Mouse (Mus musculus) activated CD4-positive, CD25-positive, alpha-beta regulatory T cell, adult 4 months (primary cell): ENCODE data around the gene Tff3. TPM values are rescaled to one million over a fixed set of nuclear protein-coding genes. Genes with fewer than 3 reads are reported as not detected.

ENCODE experiments used
- ATAC-seq: one replicate; pipeline ENCODE4 v1.8.0; 2017
- polyA plus RNA-seq, 2 experiments: library from polyadenylated mRNA; unstranded; fragments of 100-300 nt; shearing (Covaris generic); gene quantifications; one replicate each; pipeline ENCODE4 v1.2.1; 2017

Tff3 gene
- polyA plus RNA-seq, 2 experiments from 2014 or later: not detected

DNA sequence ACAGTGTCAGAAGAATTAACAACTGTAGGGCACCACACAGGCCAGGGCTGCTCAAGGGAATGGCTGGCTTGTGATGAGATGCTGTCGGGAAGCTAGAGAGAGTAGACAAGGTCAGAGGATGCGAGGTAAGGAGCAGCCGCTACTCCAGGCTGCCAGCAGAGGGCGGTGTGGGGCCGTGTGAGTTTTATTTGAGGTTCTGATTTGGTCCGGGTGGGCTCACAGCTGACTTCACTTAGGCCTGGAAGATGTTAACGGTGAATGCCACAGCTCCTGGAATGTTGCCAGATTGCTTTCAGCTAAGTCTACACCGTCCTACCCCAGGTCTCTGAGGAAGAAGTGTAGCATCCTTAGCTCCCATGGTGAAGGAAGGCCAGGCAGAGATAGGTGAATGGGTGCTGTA is 7.5 kb downstream of the Tff3 start:
- ATAC-seq: no peak

DNA sequence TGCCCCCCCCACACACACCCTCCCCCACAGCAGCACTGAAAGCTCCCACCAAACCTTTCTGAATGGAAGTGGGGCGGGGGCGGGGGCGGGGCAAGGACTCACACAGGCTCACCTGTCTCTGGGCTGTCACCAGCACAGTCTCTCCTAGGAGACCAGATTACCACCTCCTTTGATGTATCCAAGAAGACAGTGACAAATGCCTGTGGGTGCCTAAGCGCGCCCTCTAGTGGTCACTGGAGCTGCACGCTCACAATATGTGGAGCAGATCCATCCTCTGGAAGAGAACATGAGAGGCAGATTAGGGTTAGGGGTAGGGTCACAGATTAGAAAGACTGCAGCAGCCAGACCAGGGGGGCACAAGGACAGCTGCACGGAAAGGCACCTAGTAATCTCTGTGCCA is 10.0 kb downstream of the Tff3 start:
- ATAC-seq: peak; percentile 57

DNA sequence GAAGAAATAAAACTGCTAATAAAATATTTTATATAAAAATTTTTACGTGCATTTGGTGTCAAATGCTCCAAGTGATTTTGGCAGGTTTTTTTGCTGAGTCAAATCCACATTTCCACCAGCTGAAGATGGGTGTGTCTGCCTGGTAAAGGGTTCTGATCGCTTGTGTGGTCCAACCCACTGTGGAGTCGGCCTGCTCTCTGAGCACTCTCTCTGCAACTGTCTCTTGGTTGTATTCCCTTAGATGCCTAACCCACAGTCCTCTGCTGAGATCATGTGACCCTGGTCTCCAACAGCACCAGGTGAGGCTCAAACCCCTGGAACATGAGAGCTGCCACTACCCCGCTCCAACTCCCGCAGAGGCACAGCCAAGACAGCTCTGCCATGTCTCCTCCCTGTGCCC is 11.5 kb downstream of the Tff3 start:
- no peak for ATAC-seq

DNA sequence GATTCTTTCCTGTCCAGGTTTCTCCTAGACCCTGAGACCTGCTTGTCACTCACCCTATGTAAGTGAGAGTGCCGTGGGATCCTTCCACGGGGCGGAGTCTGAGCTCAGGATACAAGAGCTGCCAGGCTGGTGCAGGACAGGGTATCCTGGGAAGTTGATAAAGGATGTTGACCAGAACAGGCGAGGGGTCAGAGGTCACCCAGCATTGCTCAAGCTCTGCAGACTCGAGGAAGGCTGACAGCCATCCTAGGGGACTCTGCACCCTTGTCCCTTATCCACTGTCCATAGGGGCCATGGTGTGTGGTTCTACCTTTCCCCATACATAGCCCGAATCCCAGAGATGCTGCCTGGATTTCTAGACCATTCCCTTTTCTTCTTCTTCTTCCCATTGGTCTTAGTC is 13.4 kb downstream of the Tff3 start:
- no peak for ATAC-seq

DNA sequence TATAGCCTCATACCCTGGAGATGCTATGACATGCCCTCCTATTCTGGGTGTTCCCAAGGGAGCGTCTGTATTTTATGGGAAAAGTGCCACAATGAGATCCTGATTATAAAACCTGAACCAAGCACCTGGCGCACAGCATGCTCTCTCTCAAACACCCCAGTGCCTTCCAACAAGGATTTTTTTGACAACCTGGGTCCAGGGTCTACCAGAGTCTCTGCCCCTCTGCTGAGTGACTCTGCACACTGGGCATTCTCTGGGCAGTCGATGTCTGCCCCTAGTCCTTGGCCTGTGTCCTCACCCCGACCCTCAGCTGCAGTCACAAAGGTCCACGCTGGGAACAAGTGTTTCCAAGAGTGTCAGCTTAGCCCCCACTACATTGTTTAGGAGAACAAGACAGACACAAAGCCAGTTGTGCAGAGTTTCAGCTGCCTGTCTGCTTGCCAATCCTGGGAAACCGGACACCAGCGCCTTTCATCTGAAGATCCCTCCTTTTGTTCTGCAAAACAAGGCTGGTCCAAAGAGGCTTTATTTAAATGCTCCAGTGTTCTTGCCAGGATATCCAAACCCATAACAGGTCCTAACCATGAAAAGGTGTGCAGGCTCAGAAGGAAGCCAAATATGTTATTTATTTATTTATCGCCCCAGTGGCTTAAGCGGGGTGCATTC is 16.1 kb downstream of the Tff3 start:
- ATAC-seq: no peak

DNA sequence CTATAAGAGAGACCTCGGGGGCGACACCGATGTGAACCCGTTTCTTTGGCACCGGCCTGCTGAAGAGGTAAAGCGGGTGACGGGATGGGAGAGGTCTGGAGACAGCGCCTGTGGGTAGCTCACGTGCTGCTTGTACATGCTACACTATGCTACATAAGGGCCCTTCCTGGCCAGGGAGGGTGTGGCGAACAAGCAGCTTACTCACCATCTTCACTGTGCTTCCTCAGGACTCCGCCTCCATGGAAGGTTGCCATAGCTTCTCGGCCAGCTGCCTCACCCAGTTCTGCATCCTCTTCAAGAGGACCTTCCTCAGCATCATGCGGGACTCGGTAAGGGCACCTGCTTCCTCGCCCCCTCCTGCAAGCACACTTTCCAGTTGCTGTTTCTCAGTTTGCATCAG is 21.1 kb downstream of the Tff3 start:
- ATAC-seq: no peak

DNA sequence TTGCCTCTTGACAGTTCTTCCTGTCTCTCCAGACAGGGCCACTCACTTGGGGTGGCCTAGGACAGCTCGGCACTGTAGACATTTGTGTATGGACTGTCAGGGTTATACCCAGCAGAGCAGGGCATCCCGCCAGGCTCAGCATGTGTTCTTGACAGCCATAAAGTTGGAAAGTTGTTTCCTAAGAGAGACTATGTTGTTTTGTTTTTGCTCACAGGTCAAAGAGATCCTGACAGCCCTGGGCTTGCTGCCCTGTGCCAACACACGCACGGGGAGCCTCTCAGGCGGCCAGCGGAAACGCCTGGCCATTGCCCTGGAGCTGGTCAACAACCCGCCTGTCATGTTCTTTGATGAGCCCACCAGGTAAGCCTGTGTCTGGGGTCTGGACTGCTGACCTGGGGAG is 25.6 kb downstream of the Tff3 start:
- no peak for ATAC-seq

DNA sequence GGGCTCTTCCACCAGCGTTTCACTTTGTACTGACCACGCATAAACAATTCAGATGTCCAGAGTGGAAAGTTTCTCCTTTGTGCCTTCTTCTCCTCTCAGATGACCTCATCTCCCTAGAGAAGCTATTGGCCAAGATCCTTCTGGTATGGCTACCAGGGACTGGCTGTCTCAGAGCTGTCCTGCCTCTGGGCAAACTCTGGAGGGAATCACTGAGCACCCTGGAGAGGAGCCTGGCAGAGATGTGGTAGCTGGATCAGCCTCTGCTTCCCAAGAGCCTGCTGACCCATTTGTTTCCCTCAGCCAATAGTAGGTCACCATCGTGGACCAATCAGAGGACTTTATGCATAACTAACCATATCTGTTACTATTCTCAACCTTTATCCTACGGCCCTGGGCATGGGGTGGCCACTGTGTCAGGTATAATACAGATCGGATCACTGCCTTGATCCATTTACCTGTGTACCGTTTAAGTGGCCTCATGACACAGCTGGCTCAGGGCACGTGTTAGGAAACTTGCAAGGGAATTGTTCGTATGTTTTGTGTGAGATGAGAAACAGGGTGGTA is 26.4 kb downstream of the Tff3 start:
- ATAC-seq: no peak

DNA sequence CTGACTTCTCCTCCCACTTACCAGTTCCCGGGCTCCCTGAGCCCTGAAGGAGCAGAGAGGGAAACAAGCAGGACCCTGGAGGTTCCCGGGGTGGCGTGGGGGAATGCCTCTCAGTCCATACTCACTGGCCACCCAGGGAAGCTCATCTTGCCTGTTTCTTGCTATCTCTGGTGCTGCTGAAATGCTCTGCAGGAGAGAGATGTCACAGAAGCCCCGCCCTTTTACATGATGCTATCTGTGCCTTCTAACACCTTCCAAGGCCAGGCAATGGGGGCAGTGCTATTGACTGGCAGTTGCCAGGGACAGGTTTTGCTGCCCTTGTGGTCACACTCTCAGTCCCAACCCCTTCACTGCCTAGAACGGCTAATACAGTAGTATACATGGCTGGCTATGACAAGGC is 30.7 kb downstream of the Tff3 start:
- ATAC-seq: no peak

DNA sequence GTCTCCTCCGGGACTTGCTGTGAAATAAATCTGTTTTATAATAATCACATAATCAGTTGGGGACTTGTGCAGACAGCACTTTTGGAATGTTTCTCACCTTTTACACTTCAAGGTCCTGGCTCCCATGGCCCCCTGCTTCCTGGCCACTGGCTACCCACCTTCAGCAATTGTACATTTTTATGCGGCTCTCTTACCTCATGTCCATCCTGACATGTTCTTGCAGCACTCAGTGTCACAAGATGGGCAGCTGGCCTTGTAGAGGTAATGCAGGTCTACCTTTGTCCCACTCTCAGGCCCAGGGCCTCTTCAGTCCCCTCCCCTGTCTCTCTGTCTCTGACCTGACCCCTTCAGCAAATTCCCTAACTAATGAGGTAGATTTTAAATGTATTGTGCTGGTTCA is 32.6 kb downstream of the Tff3 start:
- no peak for ATAC-seq

DNA sequence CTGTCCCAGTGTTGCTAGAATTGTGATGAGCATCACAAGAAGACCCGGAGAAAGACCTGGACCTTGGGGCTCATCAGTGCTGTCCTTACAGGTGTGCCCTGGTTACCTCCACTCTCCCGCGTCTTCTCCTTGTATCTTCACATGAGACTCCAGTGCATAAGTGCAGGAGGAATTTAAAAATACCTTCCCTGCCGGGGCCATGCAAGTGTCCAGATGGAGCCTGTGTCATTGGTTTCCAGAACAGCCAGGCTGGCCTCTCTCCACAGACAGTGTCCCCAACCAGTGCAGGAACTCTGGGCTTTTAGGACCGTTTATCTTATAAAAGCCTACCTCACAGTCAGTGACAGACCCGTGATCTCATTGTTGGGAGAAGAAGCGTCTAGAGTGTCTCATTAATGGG is 33.9 kb downstream of the Tff3 start:
- ATAC-seq: no peak

DNA sequence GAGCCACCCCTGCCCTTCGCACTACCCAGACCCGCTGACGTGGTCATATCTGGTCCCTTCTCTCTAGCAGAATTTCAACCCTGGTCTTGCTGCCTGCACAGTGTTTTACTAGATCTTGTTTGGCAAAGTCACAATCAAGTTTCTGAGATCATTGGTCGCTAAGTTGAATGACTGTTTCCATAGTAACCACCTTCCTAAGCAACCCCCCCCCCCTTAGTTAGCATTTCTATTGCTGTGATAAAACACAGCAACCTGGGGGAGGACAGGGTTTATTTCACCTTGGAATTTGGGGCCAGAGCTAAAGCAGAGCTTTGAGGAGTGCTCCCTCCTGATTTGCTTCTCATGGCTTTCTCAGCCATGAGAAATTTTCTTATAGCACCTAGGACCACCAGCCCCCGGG is 34.7 kb downstream of the Tff3 start:
- ATAC-seq: no peak

DNA sequence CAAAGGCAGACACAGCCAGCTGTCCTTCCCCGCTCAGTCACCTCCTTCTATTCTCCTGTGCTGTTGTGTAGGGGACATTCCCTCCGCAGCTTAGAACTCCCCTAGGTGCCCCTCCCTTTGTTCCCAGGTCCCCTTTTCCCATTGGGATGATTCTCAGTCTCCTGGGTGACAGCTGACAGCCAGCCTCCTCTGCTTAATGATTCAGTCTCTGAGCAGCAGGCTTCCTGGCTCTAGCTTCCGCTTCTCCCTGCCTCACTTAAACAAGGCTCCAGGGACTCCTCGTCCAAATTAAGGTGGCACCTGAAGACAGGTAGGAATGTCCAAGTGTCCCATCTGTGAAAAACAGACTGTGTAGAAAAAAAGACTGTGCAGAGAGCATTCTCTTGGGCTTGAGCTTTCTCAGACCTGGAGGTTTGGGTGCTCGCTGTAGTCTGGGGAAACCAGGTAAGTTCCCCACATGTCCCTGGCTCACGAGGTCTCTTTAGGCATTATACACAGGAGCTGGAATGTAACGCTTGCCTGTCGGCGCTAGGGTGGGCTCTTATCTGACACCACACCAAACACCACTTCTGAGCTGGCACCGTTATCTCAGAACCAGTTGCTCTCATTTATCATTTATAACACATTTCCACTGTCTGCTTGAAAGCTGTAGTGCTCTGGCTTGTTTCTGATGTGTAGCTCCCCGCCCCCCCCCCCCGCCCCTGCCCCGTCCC is 38.3 kb downstream of the Tff3 start:
- ATAC-seq: no peak

DNA sequence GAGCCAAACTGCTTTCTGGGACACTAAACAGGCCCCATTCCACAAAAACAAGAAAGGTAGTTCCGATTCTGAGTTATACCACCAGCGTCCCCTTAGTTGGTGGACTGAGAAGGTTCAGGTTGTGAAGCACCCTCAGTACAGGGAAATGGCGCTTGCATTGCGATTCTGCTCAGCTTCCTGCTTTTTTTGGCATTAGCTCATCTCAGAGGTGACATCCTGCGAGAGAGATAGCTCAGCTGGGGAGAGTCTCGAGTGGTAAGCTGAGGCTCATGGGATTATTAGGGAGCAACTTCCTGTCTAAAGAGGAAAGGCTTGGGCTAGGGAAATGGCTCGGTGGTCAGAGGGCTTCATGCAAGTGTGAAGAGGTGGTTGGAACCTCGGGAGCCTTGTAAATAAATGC is 39.6 kb downstream of the Tff3 start:
- ATAC-seq: no peak

DNA sequence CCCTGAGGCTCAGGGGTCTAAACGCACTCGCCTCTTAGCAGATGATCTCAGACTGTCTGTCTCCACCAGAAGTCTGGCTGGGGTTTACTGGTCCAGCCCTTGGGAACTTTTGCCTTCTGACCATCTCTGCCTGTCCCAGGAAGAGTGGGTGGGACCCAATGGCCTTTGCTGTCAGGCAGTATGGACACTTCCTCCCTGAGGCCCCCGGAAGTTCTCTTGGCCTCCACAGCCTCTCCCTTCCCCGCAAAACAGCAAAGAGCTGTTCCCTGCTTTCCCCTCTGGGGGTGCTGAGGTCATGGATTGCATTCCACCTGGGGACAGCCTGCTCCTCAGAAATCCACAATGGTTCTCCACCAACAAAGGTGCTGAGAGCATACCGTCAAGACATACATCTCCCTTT is 40.7 kb downstream of the Tff3 start:
- ATAC-seq: no peak

DNA sequence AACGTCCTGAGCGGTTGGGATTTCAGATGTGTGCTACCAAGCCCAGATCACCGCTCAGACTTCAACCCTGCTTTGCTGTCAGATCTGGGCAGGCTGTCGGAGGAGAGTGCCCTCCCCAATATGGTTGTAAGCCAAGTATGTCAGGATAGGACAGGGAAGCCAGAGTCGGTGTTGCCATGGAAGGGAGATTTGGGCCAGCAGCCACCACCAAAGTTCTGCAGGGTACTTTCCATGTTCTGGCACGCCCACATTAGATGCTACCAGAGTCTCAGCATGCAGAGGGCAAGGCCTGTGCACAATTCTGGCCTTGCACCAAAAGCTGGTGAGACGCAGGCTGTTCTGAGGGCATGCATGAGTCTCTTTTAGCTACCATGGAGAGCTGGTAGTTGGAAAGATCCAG is 43.2 kb downstream of the Tff3 start:
- no peak for ATAC-seq

DNA sequence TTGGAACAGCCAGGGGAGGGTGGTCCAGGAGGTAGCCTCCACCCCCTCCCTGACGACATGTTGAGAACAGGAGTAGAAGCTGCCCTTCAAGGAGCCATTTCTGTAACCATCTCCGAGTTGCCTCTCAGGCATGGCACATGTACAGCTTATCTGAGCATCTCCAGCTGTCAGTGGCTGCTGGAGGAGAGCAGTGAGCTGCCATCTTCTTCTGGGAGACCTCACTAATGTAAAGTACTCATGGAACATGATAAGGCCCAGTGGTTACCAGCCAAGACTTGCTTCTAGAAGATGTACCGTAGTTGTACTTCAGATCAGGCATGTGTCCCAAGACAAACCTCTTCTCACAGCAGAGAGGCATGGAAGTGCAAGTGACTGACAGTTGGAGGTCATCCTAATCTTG is 43.9 kb downstream of the Tff3 start:
- ATAC-seq: no peak

DNA sequence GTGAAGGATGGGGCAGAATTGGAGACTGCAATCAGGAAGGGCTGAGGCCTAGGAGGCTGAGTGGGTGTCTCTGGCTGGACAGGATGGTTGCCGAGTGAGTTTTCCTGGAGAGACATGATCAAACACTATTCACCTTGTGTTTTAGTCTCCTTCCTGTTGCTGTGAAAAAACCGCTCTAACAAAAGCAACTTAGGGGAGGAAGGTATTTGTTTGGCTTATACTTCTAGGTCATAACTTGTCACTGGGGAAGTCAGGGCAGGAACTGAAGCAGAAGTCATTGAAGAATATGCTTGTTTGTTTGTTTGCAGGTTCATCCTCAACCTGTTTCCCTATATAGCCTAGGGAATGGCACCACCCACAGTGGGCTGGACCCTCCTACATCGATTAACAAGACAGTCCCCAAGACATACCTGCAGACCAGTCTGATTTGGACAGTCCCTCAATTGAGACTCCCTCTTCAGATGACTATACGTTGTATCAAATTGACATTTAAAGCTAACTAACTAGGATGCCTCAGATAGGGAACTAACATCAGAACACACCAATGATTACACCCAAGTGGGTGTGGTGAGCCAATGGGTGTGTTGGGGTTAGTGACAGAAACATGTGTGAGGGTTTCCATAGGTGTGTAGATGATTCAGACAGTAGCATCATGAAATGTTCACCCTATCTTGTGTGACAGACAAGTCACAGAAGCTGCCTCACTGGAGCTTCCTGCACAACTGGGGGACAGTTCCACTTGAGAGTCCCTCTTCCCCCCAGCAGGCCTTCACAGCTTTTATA is 47.0 kb downstream of the Tff3 start:
- ATAC-seq: no peak

DNA sequence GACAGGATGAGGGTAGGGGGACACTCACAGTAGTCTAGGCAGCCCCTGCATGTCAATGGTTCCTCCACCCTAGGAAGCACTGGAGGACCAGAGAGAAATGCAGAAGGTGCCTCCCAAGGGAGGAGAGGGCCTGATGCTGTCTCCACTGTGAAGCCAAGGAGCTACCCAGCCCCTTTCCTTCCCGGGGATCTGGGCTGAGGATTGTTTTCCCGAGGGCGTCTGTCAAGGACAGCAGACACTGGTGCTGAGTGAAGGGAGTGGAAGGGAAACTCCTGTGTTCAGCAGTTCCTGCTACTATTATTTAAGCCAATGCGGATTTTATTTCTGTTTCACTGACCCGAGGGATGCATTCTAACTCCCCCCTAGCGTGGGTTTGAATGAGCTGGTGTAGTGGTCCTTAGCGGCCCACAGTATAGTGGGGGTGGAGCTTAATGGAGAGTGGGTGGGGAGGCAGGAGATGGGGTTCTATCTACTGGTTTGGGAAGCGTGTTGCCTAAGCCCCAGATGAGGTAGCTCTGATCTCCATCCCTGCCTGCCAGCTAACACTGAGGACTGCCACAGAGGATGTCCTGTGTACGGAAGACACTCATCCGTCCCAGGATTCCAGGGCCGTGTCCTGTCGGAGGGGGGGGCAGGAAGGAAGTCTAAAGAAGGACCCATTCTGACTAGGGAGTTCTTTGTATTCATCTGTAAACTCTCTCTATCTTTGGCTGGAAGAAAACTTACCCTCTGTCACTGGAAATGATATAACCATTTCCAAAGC is 50.2 kb downstream of the Tff3 start:
- no peak for ATAC-seq

DNA sequence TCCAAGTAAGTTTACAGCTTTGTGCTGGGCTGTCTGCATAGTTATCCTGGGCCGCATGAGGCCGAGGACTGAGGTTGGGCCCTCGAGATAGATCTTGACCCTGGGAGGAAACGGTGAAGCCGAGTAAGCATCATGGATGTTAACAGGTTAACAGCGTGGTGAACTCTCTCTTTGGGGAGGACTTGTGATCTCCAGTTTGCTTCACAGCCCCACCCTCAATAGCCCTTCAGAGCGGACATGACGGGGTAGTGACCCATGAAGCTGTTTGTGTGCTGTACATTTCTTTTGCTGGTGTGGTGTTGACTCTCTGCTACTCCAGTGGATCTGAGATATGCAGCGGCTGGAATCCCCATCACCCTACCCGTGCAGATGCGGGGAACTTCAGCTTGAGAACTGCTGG is 50.9 kb downstream of the Tff3 start:
- no peak for ATAC-seq

DNA sequence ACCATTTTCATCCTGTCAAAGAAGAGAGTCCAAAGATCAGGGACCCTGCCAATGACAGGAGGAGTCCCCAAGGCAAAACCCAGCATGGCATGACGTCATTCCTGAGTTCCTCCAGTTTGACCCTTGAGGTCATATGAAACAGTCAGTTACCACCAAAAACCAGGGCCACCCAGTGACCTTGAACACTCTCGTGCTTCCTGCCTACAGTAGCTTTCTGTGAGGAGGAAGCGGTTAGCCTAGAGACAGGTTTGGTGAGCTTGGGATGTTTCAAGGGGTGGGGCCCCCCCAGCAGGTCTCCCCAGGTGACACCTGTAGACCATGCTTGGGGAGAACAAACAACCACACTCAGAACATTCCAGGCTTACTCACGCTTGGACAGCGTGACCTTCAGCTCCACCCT is 51.9 kb downstream of the Tff3 start:
- peak; percentile 56 for ATAC-seq

DNA sequence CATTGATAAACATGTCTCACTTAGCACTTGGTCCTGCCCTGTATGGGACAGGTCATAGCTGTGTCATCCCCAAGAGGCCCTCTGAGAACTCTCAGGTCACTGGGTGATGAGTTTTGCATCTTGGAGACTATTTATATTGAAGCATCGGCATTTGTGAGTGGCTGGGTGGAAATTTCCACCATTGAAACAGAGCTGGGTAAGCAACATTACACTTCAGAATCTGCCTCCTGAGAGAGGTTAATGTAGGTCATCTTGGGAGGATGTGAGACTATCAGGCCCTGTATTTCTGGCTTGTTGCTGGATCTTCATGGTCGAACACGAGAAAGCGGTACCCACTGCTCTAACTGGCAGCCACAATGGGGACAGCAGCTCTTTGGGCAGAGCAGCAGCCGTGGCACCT is 54.0 kb downstream of the Tff3 start:
- ATAC-seq: peak; percentile 52
